Comparison of ENCODE assay signal across 19 mouse cellular contexts in genomic region chr5:150024188-150024587, GRCm38 (mm10). TPM values are rescaled to one million over a fixed set of nuclear protein-coding genes. Genes with fewer than 3 reads are reported as not detected.
DNase-seq lines count a peak whose midpoint lies in the region; TF ChIP-seq lines count a peak whose summit lies in the region.
"Had no signal": no experiment of that assay in that cellular context is flagged by ENCODE, and none has a peak within 500 bp of the region (broad histone marks: within the 10 kb centered on the region; RNA-seq: fewer than 3 reads in every experiment).

No protein-coding gene starts in this region.

- WGBS in heart, adult 2 months, result 72% methylated on average over 2 of the region's 2 CpGs
- 78% methylated on average over 2 of the region's 2 CpGs for WGBS in liver, adult 2 months

- no peaks in the 10 kb centered on the region for H3K79me2 ChIP-seq in heart, adult 2 months (replicated peaks; ENCODE audit: control insufficient read depth, insufficient read depth, low read length)
- H3K79me2 ChIP-seq in liver, adult 2 months (ENCODE audit: control insufficient read depth, insufficient read depth, low read length), result no peaks in the 10 kb centered on the region

- H3K9ac ChIP-seq in heart, adult 2 months (ENCODE audit: low read depth, low read length), result no peak overlapping the region
- H3K9ac ChIP-seq in liver, adult 2 months (ENCODE audit: low read depth, low read length), result no peak overlapping the region
- H3K9ac ChIP-seq in ES-Bruce4 (ENCODE audit: low read depth, poor library complexity, severe bottlenecking), result no peak overlapping the region
- H3K9ac ChIP-seq: heart, embryonic 13.5 days; hindbrain, embryonic 13.5 days; lung, embryonic 15.5 days; neural tube, embryonic 12.5 days had no signal

- H3K4me3 ChIP-seq in heart, adult 2 months, result no peak overlapping the region
- H3K4me3 ChIP-seq in liver, adult 2 months (ENCODE audit: insufficient read depth, low read depth, low read length), result no peak overlapping the region
- H3K4me3 ChIP-seq in ES-Bruce4 (ENCODE audit: low read depth, low read length), result no peak overlapping the region
- H3K4me3 ChIP-seq: heart, embryonic 13.5 days; hindbrain, embryonic 13.5 days; lung, embryonic 15.5 days; megakaryocyte, embryonic 14.5 days; neural tube, embryonic 12.5 days had no signal

- H3K4me1 ChIP-seq in heart, adult 2 months (ENCODE audit: control insufficient read depth, insufficient read depth, low read length), result no peaks in the 10 kb centered on the region
- H3K4me1 ChIP-seq in liver, adult 2 months (ENCODE audit: control insufficient read depth, insufficient read depth, low read length), result no peaks in the 10 kb centered on the region
- H3K4me1 ChIP-seq in ES-Bruce4 (ENCODE audit: control insufficient read depth, insufficient read depth, low read length), result no peaks in the 10 kb centered on the region
- H3K4me1 ChIP-seq: heart, embryonic 13.5 days; hindbrain, embryonic 13.5 days; lung, embryonic 15.5 days; megakaryocyte, embryonic 14.5 days; neural tube, embryonic 12.5 days had no signal

- H3K27ac ChIP-seq in heart, adult 2 months, result no peak overlapping the region
- no peak overlapping the region for H3K27ac ChIP-seq in liver, adult 2 months (replicated peaks; ENCODE audit: insufficient read depth, low read depth, low read length)
- no peak overlapping the region for H3K27ac ChIP-seq in ES-Bruce4 (ENCODE audit: insufficient read depth, low read length)
- H3K27ac ChIP-seq: heart, embryonic 13.5 days; hindbrain, embryonic 13.5 days; lung, embryonic 15.5 days; neural tube, embryonic 12.5 days had no signal

- peak; percentile 50 for TF ChIP-seq CTCF in heart, adult 2 months (IDR thresholded peaks at IDR 0.05)
- TF ChIP-seq CTCF in liver, adult 2 months (IDR thresholded peaks at IDR 0.05; ENCODE audit: low read depth, low read length), result peak; percentile 18; the same call in 1 of the 2 replicates
- peak; percentile 25 for TF ChIP-seq CTCF in ES-Bruce4 (IDR thresholded peaks at IDR 0.05; ENCODE audit: low read depth, low read length)

- TF ChIP-seq EP300 in heart, adult 2 months (IDR thresholded peaks at IDR 0.05; ENCODE audit: insufficient read depth, low read depth, low read length), result no peak
- TF ChIP-seq EP300 in ES-Bruce4 (IDR thresholded peaks at IDR 0.05; ENCODE audit: insufficient read depth, low read depth, low read length), result no peak

- H3K9me3 ChIP-seq in ES-Bruce4 (replicated peaks; ENCODE audit: control insufficient read depth, insufficient read depth, low read length, poor library complexity, severe bottlenecking), result no peaks in the 10 kb centered on the region
- H3K9me3 ChIP-seq: hindbrain, embryonic 13.5 days; lung, embryonic 15.5 days had no signal

- H3K36me3 ChIP-seq in heart, adult 2 months (ENCODE audit: control insufficient read depth, insufficient read depth, low read length), result no peaks in the 10 kb centered on the region
- no peaks in the 10 kb centered on the region for H3K36me3 ChIP-seq in liver, adult 2 months (ENCODE audit: control insufficient read depth, insufficient read depth, low read length)
- H3K36me3 ChIP-seq in ES-Bruce4 (ENCODE audit: control insufficient read depth, insufficient read depth, low read length, poor library complexity, severe bottlenecking), result no peaks in the 10 kb centered on the region
- H3K36me3 ChIP-seq: heart, embryonic 13.5 days; hindbrain, embryonic 13.5 days; lung, embryonic 15.5 days; neural tube, embryonic 12.5 days had no signal

- intact Hi-C loops in heart, adult 2 months (cut with DNase I), result loop anchor here (10.0 kb wide), 1 partner anchor 309 kb away; no protein-coding TSS in a partner anchor
- intact Hi-C loops in heart, postnatal 36 days (cut with DNase I), result loop anchor here (2.0 to 5.0 kb wide), 3 partner anchors 21 to 312 kb away; no protein-coding TSS in a partner anchor

- peaks cover 2% of the 10 kb centered on the region; the same call in 1 of the 2 replicates for H3K27me3 ChIP-seq in heart, adult 2 months (ENCODE audit: control insufficient read depth, insufficient read depth, low read length)
- H3K27me3 ChIP-seq in liver, adult 2 months (ENCODE audit: control insufficient read depth, insufficient read depth, low read length), result no peaks in the 10 kb centered on the region
- no peaks in the 10 kb centered on the region; the same call in 1 of the 2 replicates for H3K27me3 ChIP-seq in ES-Bruce4 (ENCODE audit: control insufficient read depth, insufficient read depth, low read length, poor library complexity, severe bottlenecking)
- H3K27me3 ChIP-seq: heart, embryonic 13.5 days; hindbrain, embryonic 13.5 days; lung, embryonic 15.5 days; megakaryocyte, embryonic 14.5 days; neural tube, embryonic 12.5 days had no signal

- TF ChIP-seq POLR2A in heart, adult 2 months (IDR thresholded peaks at IDR 0.05; ENCODE audit: insufficient read depth, low read depth, low read length), result no peak
- no peak for TF ChIP-seq POLR2A in liver, adult 2 months (IDR thresholded peaks at IDR 0.05; ENCODE audit: extremely low read depth, insufficient read depth, low read length)
- no peak for TF ChIP-seq POLR2A in ES-Bruce4 (IDR thresholded peaks at IDR 0.05; ENCODE audit: insufficient read depth, low read length)

- no peak for DNase-seq in heart, adult 2 months
- no peak for DNase-seq in heart, postnatal 36 days
- DNase-seq in liver, adult 2 months (ENCODE audit: extremely low read depth, low read depth, low spot score), result no peak
- DNase-seq in liver, result no peak
- peak; percentile 45 for DNase-seq in ZHBTc4 (ENCODE audit: low read depth, low spot score)
- DNase-seq in gastrocnemius, adult 8-10 months (ENCODE audit: low spot score in 2 of 2), result no peak
- DNase-seq in right cerebral cortex, postnatal 14 days, result no peak
- DNase-seq: adrenal gland, adult 2 months; cerebellum, adult 2 months; gastrocnemius, postnatal 25 days; kidney, adult 18-20 months; right cerebral cortex, postnatal 4 days had no signal

RNA-seq across cellular contexts. Expression of gene Rxfp2, which starts 5.7 kb away (rescaled TPM):
- total RNA-seq in heart, adult 2 months (2021), result not detected
- 0.10 TPM in 1 of 2 replicates, not detected in the other for polyA plus RNA-seq in heart, adult 2 months (2012; rRNA removed)
- not detected for total RNA-seq in heart, postnatal 36 days (2021)
- total RNA-seq in liver, adult 2 months (2014; rRNA removed), result not detected in 2 replicates
- polyA plus RNA-seq in liver, adult 2 months (2012; rRNA removed), result not detected in 2 replicates
- 0.61 and 0.85 TPM in 2 replicates for polyA plus RNA-seq in ES-Bruce4 (2011; ENCODE audit: insufficient read depth, insufficient read length, low read depth, missing spikeins)
- not detected for total RNA-seq in gastrocnemius, adult 8-10 months (2022)
- total RNA-seq: adrenal gland, adult 2 months; gastrocnemius, postnatal 25 days had no signal
- polyA plus RNA-seq: large intestine, adult 2 months had no signal
